Mouse (Mus musculus) WW6 (cell line): ENCODE results near the gene Srm.

Experiments used
- DNase-seq: peaks from one replicate; pipeline ENCODE4 v3.0.0-alpha.2; 2013; ENCODE audit warnings: low read depth, low spot score

Gene Srm

DNA sequence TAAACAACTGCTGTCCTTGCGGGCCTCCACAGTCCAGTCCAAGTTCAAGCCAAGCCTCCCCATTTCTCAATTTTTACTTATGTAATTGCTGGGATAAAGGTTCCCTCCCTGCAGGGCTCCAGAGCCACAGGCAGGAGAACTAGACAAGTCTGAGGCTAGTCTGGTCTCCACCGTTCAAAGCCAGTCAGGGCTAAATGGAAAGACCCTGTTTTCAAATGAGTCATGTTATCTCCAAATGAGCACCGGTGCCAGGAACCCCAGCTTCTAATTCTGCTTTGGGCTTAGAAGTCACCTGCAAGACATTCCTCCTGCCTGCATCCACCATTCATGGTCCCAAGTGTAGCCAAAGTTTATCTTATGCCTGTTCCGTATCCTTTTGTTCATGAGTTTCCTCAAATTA, 10.6 kb downstream of the Srm start:
- no peak for DNase-seq

DNA sequence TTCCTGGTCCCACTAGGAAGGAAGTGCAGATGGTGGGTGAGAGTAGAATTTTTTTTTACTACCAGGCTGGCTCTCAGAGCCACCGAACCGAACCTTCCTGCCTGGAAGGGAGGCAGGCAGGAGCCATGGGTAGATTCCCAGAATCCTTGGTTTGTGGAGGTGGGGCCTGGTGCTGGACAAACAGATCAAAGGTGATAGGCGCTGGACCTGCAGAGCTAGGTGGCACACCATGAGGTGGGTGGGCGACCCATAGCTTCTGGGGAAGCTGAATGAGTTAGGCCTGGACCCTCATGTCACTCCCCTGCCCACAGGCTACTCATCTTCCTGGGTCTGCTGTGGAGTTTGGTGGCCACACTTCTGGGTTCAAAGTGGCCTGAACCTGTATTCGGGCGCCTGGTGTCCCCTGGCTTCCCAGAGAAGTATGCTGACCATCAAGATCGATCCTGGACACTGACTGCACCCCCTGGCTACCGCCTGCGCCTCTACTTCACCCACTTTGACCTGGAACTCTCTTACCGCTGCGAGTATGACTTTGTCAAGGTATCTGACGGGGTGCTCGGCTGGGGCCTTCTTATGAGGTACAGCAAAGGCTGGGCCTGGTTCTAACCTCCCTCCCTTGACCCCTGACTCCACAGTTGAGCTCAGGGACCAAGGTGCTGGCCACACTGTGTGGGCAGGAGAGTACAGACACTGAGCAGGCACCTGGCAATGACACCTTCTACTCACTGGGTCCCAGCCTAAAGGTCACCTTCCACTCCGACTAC, 11.2 kb downstream of the Srm start, which contains the start of gene Masp2:
Gene Masp2, plus strand, starts transcription at position 198 of the 764 bp plus-strand sequence.
- DNase-seq, result no peak

DNA sequence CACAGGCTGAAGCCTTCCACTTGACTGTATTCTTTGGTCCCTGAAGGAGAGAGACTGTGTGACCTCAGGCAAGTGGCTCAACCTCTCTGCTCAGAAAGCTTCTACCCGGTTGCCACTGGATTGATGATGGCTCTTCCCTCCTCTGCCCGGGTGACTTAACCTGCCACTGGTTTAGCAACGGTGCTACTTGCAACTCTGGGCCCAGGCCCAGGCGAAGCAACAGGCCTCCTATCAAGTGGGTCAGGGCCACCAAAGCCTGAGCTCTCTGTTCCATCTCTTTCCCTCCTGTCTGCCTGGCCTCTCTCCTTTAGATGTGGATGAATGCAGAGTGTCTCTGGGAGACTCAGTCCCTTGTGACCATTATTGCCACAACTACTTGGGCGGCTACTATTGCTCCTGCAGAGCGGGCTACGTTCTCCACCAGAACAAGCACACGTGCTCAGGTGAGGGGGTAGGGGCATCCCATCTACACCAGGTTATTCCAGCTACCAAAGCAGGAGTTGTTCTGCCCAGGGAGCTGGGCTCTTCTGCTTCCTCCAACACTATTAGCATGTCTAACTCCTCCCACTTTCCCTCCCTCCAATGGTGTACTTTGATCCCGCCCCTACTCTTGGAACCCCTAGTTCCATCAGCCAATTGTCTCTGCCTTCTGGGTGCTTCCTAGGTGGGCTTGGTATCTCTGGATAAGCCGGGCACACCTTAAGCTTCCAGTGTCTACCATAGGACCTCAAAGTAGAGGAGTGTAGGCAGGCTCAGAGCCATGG, 12.3 kb downstream of the Srm start:
- DNase-seq, result peak; percentile 50

DNA sequence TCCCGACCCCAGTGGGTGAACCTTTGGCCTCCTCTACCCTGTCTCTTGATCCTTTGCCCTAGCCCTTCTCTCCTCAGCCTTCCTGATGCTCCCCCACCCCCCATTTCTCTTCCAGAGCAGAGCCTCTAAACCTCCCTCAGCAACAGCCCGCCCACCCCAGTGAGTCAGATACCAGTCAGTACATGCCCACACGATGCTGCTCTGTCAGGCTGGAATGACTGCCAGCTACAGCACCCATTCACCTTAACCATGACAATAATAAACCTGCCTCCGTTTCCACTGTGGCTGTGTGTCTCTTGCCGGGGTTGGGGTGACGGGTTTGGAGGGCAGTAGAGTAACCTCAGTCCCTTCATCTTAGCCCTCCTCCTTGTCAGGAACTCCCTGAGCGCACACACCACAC, 12.8 kb downstream of the Srm start:
- DNase-seq, result no peak

DNA sequence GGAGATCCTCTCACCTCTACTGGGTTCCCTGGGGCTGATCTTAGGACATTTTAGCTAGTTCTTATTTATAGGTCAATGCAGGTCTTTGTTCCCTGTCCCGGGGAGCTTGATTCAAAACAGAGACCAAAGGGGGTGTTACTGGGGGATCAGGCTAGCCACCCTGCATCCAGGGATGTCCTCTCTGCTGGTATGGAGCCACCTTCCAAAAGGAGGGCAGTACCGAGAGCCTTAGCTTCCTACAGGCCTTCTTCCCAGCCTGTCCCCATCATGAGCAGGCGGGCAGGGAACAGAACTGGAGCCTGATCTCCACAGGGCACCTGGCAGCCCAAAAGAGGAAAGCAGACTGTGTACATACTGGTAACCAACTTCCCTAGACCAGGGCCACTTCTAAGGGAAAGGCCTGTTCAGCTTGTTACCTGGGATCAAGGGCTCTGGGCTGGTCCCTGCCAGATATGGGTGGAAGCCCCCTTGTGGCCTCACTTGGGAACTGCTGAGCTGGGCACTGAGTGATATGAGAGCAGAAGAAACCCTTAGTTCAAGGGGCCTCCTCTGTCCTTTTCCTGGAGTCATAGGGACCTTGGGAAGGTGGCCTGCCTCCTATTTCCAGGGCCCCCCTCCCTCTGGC, 13.3 kb downstream of the Srm start:
- DNase-seq, result peak; percentile 60

DNA sequence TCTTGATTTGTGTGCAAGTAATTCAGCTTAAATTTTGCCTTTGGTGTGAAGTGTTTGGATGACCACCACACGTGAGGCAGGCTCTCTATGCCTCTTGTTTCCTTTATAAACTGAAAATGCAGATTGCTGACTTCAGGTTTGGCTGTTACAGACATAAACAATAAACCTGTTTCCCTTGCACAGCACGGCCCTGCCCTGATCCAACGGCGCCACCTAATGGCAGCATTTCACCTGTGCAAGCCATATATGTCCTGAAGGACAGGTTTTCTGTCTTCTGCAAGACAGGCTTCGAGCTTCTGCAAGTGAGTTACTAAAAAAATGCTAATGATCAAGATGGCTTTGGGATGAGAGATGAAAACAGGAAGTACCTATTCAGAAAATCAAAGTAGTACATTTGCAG, 16.5 kb downstream of the Srm start:
- DNase-seq, result no peak

DNA sequence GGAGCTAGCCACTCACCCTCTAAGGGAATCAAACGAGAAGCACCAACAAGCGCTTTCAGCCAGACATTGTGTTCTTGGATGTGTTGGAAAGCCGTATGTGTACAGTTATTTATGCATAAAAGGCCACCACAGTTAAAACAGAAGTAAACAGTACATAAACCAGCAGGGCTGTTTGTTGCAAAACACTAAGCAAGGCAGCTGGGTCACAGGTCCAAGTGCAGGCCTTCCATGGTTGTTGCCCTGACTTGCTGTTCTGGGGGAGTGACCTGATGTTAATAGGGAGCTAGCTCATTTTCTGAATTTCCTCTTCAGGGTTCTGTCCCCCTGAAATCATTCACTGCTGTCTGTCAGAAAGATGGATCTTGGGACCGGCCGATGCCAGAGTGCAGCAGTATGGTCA, 18.5 kb downstream of the Srm start:
- no peak for DNase-seq

DNA sequence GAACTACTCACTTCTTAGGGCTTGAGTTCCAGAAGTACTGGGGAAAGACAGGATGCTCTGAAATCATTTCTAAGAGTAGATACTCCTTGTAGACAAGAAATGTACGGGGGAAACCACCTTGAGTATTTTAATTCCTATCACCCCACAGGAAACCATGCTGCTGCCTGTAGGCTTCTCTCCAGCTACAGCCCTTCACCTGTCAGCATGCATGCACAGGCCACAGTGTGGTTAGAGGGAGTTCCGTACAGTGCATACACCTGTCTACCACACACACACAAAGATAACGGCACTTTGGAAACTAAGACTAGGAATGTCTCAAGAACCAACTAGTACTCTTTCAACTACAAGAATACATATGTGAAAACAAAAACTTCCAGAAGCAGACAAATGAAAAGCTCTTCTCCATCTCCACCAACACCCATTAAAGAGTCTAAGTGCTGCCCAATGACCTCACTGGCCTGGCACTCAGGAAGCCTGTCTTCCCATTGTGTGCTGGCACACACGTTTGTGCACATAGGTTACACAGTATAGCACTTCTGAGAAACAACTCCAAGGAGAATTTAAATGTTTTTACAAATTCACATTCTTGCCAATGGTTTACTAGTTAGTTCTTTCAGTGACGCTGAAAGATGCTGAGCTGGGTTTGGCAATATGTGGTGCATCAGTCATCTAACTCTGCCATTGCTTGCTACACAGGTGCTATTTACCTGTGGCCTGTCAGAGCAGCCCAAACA, 19.5 kb downstream of the Srm start:
- DNase-seq, result no peak

DNA sequence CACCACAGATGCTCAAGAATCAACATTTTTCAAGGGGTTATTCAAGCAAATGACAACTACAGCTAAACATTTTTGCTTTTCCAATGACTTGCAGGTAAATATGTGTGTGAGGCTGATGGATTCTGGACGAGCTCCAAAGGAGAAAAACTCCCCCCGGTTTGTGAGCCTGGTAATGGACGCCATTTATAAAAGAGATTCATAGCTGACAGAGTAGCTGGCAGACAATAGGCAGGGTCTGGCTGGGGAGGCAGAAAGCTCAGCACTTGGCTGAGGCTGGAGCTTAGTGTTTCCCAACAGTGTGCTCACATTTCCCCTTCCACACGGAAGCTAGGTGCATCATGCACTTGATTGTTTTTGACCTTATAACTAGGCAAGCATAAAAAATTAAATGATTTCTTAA, 21.3 kb downstream of the Srm start:
- no peak for DNase-seq

DNA sequence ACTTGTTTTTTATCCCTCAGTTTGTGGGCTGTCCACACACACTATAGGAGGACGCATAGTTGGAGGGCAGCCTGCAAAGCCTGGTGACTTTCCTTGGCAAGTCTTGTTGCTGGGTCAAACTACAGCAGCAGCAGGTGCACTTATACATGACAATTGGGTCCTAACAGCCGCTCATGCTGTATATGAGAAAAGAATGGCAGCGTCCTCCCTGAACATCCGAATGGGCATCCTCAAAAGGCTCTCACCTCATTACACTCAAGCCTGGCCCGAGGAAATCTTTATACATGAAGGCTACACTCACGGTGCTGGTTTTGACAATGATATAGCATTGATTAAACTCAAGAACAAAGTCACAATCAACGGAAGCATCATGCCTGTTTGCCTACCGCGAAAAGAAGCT, 22.4 kb downstream of the Srm start:
- DNase-seq, result no peak

DNA sequence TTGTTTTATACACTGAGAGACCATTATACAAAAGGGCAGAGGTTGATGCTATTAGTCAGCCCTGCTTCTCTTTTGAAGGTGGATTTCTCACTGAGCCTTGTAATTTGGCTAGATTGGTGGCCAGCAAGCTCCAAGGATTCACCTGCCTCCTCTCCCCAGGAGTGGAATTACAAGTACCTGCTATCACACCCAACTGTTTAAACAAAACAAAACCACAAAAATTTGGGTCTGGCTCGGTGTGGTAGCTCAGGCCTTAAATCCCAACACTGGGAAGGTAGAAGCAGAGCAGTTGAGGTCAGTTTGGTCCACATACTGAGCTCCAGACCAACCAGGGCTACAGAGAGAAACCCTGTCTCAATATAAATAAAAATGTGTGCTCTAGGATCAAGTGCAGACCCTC, 28.5 kb downstream of the Srm start:
- no peak for DNase-seq

DNA sequence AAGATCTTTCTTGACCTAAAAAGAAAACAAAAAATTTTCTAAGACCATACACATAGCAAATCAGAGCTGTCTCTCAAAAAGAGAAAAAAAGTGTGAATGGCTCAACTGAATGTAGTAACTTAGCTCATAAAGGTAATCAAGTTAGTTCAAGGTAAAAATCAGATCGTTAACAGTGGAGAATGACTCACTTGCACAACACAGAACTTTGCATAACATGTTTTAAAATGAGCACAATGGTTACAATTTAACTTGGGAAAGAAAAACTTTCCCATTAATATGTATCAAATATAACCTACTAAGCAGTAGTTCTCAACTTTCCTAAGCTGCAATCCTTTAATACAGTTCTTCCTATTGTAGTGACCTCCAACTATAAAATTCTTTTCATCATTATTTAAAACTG, 29.4 kb downstream of the Srm start:
- DNase-seq, result no peak

DNA sequence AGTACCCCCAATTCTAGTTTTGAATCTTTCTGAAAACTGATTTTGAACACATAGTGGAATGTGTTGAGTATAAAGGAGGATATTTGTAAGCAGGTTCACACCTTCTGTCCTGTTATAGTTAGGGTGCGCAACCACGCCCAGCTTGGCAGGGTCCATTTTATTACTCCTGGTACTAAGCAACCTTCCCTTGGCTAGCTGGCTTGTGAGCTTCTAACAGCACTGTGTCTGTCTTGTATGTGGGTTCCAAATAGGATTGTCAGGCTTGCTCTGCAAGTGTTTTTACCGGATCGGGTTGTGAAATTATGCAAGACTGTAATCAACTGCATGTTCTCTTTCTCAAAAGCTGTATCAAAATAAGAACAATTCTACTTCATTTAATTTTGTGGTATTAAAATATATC, 31.2 kb downstream of the Srm start:
- DNase-seq, result no peak

DNA sequence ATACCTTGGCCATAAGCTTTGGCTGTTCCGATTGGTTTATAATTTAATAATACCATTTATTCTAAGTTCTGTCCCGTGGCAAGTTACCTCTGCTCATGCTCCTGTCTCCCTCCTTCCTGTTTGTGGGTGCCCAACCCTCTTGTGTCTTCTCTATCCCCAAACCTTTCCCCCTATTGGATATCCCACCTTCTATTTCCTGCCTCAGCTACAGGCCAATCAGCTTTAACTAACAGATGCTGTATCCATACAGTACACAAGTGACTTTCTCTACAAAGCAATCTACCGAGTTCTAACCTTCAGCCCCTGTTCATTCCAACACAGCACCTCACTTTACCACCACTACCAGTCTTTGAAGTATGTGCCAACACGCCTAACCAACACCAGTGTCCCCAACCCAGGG, 32.3 kb downstream of the Srm start:
- DNase-seq, result no peak

DNA sequence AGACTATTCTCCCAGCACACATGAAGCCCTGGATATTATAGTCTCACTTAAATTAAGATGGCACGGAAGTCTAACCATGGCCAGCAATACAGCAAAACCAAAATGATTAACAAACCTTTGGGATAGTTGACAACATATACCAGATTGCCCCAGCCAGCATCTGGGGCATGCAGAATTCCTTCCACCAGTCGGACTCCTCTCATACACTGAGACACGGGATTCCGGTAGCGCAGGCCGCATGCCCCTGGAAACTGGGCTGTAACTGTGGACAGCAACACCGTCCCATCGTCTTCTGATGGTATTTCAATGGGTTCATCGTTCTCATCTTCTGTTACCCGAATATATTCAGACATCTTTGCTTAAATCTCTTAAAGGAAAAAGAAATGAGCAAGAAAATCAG, 33.7 kb downstream of the Srm start:
- no peak for DNase-seq

DNA sequence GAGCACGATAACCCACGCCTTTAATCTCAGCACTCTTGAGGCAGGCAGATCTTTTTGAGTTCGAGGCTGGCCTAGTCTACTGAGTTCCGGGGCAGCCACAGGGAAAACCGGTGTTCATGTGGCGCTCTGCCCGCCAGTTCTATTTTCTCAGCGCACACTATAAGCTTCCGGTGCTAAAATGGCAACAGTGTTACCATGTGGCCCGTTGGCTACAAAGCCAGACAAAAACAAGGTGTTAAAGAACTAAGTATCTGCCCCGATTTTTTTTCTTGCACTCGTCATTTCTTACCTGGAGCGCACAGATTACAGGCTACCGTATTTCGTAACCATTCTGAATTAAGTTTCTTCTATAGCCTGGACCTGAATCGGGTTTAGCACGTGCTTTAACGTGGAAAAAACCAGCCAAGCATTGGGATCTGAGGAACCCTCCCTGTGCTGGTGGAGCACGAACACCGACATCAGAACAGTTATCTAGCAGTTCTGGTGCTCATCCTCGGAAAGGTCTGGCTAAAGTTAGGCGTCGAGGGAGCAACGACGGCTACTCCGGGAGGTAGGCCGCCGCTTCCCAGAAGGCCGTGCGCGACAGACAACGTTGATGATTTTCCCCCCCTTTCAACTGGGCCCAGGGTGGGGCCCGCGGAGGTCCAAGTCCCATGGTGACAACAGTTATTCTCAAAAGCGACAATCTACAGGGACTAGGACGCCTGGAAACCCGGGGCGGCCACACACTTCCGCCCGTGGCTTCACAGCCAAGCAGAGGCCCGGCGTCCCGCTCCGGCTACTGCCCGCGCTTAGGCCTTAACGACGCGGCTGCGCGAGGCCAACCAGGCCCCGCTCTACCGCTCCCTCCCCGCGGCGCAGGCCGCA, 34.7 kb downstream of the Srm start:
- no peak for DNase-seq

DNA sequence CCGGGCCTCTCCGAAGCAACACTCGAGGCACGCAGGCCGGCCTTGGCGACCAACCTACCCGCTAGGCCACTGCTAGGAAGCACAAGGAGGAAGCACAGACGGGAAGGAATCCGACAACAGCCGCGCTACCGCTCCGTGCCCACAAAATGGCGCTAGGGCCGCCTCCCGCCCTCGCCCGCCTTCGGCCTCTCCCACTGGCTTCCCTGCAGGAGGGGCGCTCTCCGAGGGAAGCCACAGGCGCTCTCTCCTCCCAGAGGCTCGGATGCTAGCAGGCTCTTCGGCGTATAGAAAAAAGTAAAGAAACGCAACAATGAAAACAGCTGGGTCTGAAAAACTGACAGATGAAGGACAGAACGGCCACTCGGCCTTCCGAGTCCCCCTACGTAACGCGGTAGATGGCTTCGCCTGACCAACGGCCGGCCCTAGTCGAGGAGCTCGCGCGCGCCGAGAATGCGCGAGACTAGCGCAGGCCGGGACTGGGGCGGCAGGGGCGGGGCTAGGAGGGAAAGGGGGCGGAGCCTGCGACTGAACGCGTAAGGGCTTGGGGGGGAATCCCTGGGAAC, 35.4 kb downstream of the Srm start, which contains the start of gene Tardbp:
Gene Tardbp, minus strand, starts transcription at position 397 of the 563 bp plus-strand sequence.
- DNase-seq, result peak; percentile 83

DNA sequence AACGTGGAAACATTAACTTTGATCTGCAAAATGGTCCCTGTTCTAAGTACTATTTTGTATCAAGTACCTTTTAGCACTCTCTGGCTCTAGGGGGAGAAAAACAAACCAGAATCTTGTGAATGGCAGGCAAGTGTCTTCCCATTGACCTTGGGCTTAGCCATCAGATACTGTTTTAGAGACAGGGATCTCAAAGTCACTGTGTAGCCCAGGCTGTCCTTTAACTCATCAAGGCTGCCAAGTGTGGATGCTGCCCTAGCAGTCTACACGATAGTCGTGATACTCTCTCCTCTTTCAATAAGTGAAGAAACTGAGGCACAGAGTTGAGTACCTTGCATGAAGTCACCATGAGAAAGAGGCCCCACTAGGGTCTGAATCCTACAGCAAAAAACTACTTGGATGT, 35.9 kb downstream of the Srm start:
- no peak for DNase-seq

DNA sequence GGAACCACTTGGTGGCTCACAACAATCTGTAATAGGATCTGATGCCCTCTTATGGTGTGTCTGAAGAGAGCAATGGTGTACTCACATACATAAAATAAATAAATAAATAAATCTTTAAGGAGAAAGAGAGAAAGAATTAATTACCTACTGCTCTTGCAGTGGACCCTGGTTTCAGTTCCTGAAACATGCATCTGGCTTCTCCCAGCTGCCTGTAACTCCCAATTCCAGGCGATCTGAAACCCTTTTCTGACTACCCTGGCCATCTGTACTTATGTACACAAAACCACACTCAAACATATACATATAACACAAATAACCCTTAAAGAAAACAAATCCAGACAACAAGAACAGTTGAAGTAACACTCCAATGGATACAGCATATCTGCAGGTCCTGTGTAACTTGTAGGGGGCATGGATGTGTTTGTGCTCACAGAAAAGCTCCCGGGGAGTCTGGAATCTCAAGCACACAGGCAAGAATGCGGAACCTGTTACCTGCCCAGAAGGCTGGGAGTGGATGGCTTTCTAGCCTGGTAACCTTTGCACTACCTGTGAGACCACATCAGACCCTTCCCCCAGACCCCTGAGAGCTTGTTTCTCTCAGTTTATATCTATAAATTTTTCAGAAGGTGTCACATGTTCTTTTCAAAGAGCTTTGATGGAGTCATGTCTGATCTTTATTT, 40.9 kb downstream of the Srm start:
- no peak for DNase-seq

DNA sequence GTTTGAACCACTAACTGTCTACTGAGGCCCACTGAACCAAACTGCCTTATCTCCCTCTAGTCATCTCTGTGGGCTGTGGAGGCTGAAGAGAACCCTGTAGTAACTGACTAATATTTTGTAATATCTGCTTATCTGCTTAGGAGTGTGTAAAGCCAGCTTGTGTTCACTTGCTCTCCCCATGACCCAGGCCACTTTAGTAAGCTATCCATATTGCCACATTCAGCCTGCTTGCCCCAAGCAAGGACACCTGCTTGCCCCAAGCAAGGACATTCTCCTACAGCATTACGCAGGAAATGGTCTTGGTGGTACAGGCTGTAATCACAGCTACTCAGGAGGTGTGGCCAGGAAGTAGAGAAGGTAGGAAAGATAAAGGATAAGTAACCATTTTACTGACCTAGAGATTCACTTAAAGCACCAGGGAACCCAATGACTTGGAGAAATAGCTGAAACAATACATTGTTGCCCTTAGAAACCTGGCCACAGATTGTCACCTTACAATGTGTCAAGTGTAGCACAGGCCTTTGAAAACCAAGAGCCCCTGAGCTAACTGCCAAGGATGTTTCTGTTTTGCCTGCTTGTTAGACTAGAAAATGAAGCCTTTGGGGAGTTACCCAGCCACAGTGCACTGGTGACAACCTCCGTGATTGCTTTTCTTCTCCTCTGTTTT, 42.2 kb downstream of the Srm start:
- DNase-seq, result no peak
